Mouse (Mus musculus): ENCODE measurements around the gene Vpreb3.
"Not testable (repeated sequence)": the region's sequence is repeated elsewhere in the genome, so short reads cannot be mapped to it uniquely, and the experiment has no call there.

The Vpreb3 gene

GRCm38 (mm10) chr10:75954381-75954811 lies 11.5 kb downstream of the Vpreb3 start, which contains the start of gene Gm5134:
Gene Gm5134 (plus strand): TSS chr10:75954514.
- no peak for DNase-seq (ENCODE audit: extremely low spot score, low read depth, low spot score)

- DNase-seq (ENCODE audit: extremely low spot score, low read depth, low spot score): no peak
Observed at GRCm38 (mm10) chr10:75973846-75974245, 31.0 kb downstream of the Vpreb3 start.

GRCm38 (mm10) chr10:75975216-75975615 lies 32.4 kb downstream of the Vpreb3 start:
- DNase-seq (ENCODE audit: extremely low spot score, low read depth, low spot score): no peak

GRCm38 (mm10) chr10:75978119-75978834 lies 35.4 kb downstream of the Vpreb3 start:
- no peak for DNase-seq (ENCODE audit: extremely low spot score, low read depth, low spot score)

GRCm38 (mm10) chr10:75978835-75979157 lies 35.9 kb downstream of the Vpreb3 start:
- no peak for DNase-seq (ENCODE audit: extremely low spot score, low read depth, low spot score)

GRCm38 (mm10) chr10:75979432-75979831 lies 36.6 kb downstream of the Vpreb3 start:
- DNase-seq (ENCODE audit: extremely low spot score, low read depth, low spot score): no peak

- DNase-seq (ENCODE audit: extremely low spot score, low read depth, low spot score): no peak
Observed at GRCm38 (mm10) chr10:75990430-75991042, 47.7 kb downstream of the Vpreb3 start.

GRCm38 (mm10) chr10:75993616-75994240 lies 50.9 kb downstream of the Vpreb3 start:
- DNase-seq (ENCODE audit: extremely low spot score, low read depth, low spot score): no peak

- not testable (repeated sequence) for DNase-seq (ENCODE audit: extremely low spot score, low read depth, low spot score)
Observed at GRCm38 (mm10) chr10:75994531-75995210, 51.8 kb downstream of the Vpreb3 start.

- no peak for DNase-seq (ENCODE audit: extremely low spot score, low read depth, low spot score)
Observed at GRCm38 (mm10) chr10:75995463-75995862, 52.6 kb downstream of the Vpreb3 start.

- no peak for DNase-seq (ENCODE audit: extremely low spot score, low read depth, low spot score)
Observed at GRCm38 (mm10) chr10:75996315-75996714, 53.5 kb downstream of the Vpreb3 start.

Measured in hindlimb bud, embryonic 11.5 days (tissue).